Mouse (Mus musculus) small intestine, adult 2 months (tissue): ENCODE data around the gene Adcy10.

Experiments used
- CTCF ChIP-seq: fragments of 200-500 bp; IDR thresholded peaks from 2 replicates; pipeline ENCODE4 v1.5.1; 2012; ENCODE audit warnings: low read depth, mild to moderate bottlenecking, control low read depth, inconsistent platforms, low read length, moderate library complexity, mixed read lengths; ENCODE audit not compliant: insufficient replicate concordance, insufficient read length; ENCODE audit errors: extremely low read depth
- POLR2A ChIP-seq: fragments of 200-500 bp; IDR thresholded peaks from 2 replicates; pipeline ENCODE4 v1.6.1; 2012; ENCODE audit warnings: low read depth, mild to moderate bottlenecking, control low read depth, inconsistent platforms, low read length, moderate library complexity

DNA sequence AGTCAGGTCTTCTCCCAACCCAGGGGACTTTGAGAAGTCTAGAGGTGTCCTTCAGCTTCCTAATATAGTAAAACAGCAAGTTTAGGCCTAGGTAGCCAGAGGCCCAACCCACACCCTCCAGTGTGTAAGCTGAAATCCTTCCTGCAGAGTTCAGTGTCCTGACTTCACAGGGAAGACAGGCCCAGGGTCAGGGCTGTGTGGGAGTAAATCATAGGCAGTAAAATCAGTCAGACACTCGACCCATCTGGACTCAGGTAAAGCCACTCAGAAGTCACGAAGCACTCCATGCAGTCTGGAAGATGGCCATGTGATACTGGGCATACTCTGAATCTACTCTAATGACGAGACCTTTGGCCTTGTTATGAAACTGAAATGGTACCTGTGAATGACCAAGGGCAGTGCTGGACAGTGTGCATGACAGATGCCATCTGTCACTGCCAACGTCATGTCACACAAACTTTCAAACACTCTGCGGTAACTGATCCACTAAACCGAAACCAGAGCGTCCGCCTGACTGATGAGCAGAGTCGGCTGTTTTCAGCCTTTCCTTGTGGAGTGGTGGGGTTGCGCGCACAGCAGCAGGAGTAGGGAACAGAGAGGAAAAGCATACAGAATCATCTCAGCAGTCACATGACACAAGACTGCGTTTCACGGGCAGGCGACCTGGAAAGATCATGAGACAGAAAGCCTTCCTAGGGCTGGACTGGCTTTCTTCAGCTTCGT is 109.9 kb downstream of the Adcy10 start:
- TF ChIP-seq CTCF (no peak), POLR2A (no peak)
